Mouse (Mus musculus) myocyte (in vitro differentiated cells): ENCODE results near the gene Ntf5.

Experiments used
- MYOD1 ChIP-seq, 3 experiments: IDR thresholded peaks; one replicate each; pipeline ENCODE4 v1.6.1; 2011; ENCODE audit warnings: control low read depth in 2 of 3, low read depth in 2 of 3, mild to moderate bottlenecking in 2 of 3, moderate library complexity in 1 of 3; ENCODE audit not compliant: insufficient read length in 2 of 3, control insufficient read depth in 1 of 3
- POLR2A ChIP-seq: IDR thresholded peaks from one replicate; pipeline ENCODE4 v1.6.1; 2011; ENCODE audit warnings: low read depth, mild to moderate bottlenecking, control low read depth, moderate library complexity; ENCODE audit not compliant: insufficient read length
- REST ChIP-seq: IDR thresholded peaks from one replicate; pipeline ENCODE4 v1.6.1; 2011; ENCODE audit warnings: mild to moderate bottlenecking, control low read depth, moderate library complexity; ENCODE audit not compliant: insufficient read depth, insufficient read length
- TCF12 ChIP-seq: IDR thresholded peaks from one replicate; pipeline ENCODE4 v1.6.1; 2011; ENCODE audit warnings: mild to moderate bottlenecking, control low read depth; ENCODE audit not compliant: poor library complexity, insufficient read depth, severe bottlenecking

DNA sequence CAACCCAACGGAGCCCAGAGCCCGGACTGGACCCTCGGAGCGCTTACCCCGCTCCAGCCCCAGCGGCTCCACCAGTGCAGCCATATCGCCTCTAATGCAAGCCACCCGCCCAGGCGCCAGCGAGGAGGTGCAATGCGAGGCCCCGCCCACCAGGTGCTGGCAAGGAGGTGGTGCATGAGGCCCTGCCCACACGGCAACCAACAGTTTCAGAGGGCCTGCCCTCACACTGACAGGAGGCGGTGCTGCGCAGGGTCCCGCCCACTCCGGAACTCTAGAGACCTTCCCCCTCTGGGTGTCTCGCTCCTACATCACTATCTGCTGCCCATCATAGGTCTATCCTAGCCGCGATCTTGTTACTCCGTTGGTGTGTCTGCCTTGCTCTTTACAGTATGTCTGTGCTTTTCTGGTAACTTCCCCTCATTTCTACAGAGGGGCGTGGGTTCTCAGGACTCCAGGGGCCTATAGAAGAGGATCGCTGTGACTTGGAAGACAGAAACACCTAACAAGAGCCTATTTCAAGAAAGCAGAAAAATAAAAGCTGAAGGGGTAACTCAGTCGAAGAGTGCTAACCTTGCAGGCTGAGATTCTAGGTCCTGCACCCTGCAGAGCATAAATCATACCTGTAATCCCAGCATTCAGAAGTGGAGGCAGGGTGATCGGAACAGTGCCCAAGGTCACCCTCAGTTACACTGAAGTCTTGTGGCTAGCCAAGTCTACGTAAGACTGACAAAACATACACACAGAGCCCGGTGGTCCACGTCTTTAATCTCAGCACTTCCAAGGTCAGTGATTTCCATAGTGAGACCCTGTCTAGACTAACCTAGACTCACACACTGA, 42.8 kb upstream of the Ntf5 start, which contains the start of gene Lin7b:
- peak; percentile 19 for TF ChIP-seq POLR2A
- no peak for TF ChIP-seq REST
- no peak for TF ChIP-seq TCF12
- TF ChIP-seq MYOD1 (IDR thresholded peaks at IDR 0.05; ENCODE audit: control insufficient read depth in 1 of 3, insufficient read length in 2 of 3, low read depth in 2 of 3): no peak
